ENCODE assay signal across 8 mouse cellular contexts in the genomic region with DNA sequence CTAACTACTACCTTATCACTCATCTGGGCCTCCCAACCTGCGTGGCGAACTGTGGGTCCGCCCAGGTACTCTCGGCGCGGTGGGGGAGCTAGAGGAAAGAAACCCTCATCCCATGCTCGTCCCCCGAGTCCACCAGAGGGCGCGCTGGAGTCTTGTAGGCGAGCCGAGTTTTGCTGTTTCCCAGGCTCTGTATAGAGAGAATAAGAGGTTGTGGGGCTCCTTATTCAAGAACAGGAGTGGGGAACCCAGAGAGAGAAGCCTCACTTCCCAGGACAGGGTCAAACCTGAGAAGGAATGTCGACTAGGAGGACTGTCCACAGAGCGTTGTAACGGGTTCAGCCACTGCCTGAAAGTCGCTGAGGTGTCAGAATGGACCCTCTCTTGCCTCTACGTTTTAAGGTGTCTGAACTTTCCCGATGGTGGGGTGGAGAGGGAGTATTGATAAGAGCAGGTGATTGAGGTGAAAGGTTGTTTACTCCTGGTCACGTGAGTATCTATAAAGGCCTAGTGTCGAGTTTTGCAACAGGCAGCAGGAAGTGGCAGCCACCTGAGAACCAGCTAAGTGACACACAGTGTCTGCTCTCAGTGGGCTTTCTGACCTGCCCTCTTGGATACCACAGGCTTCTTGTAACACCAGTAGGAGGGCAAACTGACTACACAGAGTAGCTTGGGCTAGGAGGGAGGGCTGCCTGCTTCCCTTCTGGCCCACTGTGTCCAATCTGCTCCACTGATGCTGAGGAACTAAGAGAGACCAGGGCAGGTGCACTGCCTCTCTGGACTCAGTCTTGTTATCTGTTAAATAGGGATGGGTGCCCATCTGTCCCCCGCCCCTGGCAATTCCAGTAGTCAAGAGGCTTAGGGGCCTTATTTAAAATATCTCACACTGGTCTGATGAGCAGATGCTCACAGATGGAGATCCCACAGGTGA. TPM values are rescaled to one million over a fixed set of nuclear protein-coding genes. Genes with fewer than 3 reads are reported as not detected.
DNase-seq lines count a peak whose midpoint lies in the region; ATAC-seq and TF ChIP-seq lines count a peak whose summit lies in the region.

A gene (minus strand): TSS at position 103 of the 928 bp plus-strand sequence.

- peaks cover 38% of the 10 kb centered on the region for H3K79me2 ChIP-seq in C2C12 (ENCODE audit: control insufficient read depth, insufficient read depth)

- peaks cover 28% of the 10 kb centered on the region for H3K36me3 ChIP-seq in C2C12 (ENCODE audit: control insufficient read depth, insufficient read depth)
- peaks cover 27% of the 10 kb centered on the region for H3K36me3 ChIP-seq in erythroblast, embryonic 14.5 days (ENCODE audit: control insufficient read depth)
- peaks cover 11% of the 10 kb centered on the region; the same call in 1 of the 2 replicates for H3K36me3 ChIP-seq in heart, embryonic 13.5 days
- H3K36me3 ChIP-seq in liver, embryonic 12.5 days = peaks cover 19% of the 10 kb centered on the region
- H3K36me3 ChIP-seq in stomach, embryonic 14.5 days (ENCODE audit: control insufficient read depth, insufficient read depth, low read length) = peaks cover 7% of the 10 kb centered on the region; the same call in 1 of the 2 replicates

- peak within 1 kb of the TSS; percentile 83 for H3K27ac ChIP-seq in bone marrow macrophage, adult 2 months (ENCODE audit: insufficient read depth, low read depth, low read length)
- H3K27ac ChIP-seq in heart, embryonic 13.5 days (replicated peaks) = peak within 1 kb of the TSS; percentile 91
- peak within 1 kb of the TSS; percentile 94 for H3K27ac ChIP-seq in liver, embryonic 12.5 days
- H3K27ac ChIP-seq in stomach, embryonic 14.5 days (ENCODE audit: low read length) = peak within 1 kb of the TSS; percentile 94

- H3K4me2 ChIP-seq in heart, embryonic 13.5 days = peak within 1 kb of the TSS; percentile 91
- H3K4me2 ChIP-seq in liver, embryonic 12.5 days = peak within 1 kb of the TSS; percentile 93
- H3K4me2 ChIP-seq in stomach, embryonic 14.5 days (replicated peaks; ENCODE audit: low read depth, low read length) = peak within 1 kb of the TSS; percentile 98

- peaks cover 52% of the 10 kb centered on the region for H3K4me1 ChIP-seq in bone marrow macrophage, adult 2 months (ENCODE audit: control insufficient read depth, insufficient read depth, low read length)
- peaks cover 52% of the 10 kb centered on the region for H3K4me1 ChIP-seq in erythroblast, embryonic 14.5 days (ENCODE audit: control insufficient read depth)
- H3K4me1 ChIP-seq in heart, embryonic 13.5 days = peaks cover 68% of the 10 kb centered on the region
- peaks cover 63% of the 10 kb centered on the region for H3K4me1 ChIP-seq in liver, embryonic 12.5 days
- H3K4me1 ChIP-seq in stomach, embryonic 14.5 days (ENCODE audit: control insufficient read depth, insufficient read depth, low read length) = peaks cover 31% of the 10 kb centered on the region

- no peak for TF ChIP-seq POLR2A in bone marrow macrophage, adult 2 months (IDR thresholded peaks at IDR 0.05; ENCODE audit: borderline replicate concordance, low read depth, low read length)

- WGBS in heart, embryonic 13.5 days = 10% methylated on average over 21 of the region's 21 CpGs
- WGBS in liver, embryonic 12.5 days (ENCODE audit: insufficient replicate concordance) = 9% methylated on average over 21 of the region's 21 CpGs
- 9% methylated on average over 21 of the region's 21 CpGs for WGBS in stomach, embryonic 14.5 days

- peak; percentile 98 for DNase-seq in kidney, postnatal 10 days
- DNase-seq in natural killer cell, adult 2 months (ENCODE audit: low spot score in 2 of 2) = peak; percentile 90 to 93

- peak; percentile 85 for TF ChIP-seq CTCF in C2C12 (IDR thresholded peaks at IDR 0.05; ENCODE audit: control insufficient read depth, insufficient read depth, insufficient read length)
- TF ChIP-seq CTCF in bone marrow macrophage, adult 2 months (IDR thresholded peaks at IDR 0.05; ENCODE audit: low read depth, low read length) = peak; percentile 96

- ATAC-seq in heart, embryonic 13.5 days (ENCODE audit: extremely low read depth, insufficient number of reproducible peaks, low FRiP score, low TSS enrichment) = peak; percentile 32; the same call in 1 of the 2 replicates
- peak; percentile 44 for ATAC-seq in liver, embryonic 12.5 days
- ATAC-seq in stomach, embryonic 14.5 days (ENCODE audit: insufficient number of reproducible peaks, insufficient read depth, low FRiP score, low read depth) = peak; percentile 38

- peaks cover 16% of the 10 kb centered on the region for H3K9me3 ChIP-seq in erythroblast, embryonic 14.5 days (ENCODE audit: control insufficient read depth, low read length)
- no peaks in the 10 kb centered on the region for H3K9me3 ChIP-seq in heart, embryonic 13.5 days
- H3K9me3 ChIP-seq in liver, embryonic 12.5 days (replicated peaks) = no peaks in the 10 kb centered on the region
- no peaks in the 10 kb centered on the region for H3K9me3 ChIP-seq in stomach, embryonic 14.5 days (ENCODE audit: control insufficient read depth, low read depth, low read length)

- H3K79me3 ChIP-seq in C2C12 (ENCODE audit: low read depth) = peaks cover 34% of the 10 kb centered on the region

- H3K9ac ChIP-seq in heart, embryonic 13.5 days = peak within 1 kb of the TSS; percentile 84
- H3K9ac ChIP-seq in liver, embryonic 12.5 days = peak within 1 kb of the TSS; percentile 82
- peak within 1 kb of the TSS; percentile 83 for H3K9ac ChIP-seq in stomach, embryonic 14.5 days (replicated peaks; ENCODE audit: low read depth, low read length)

- H3ac ChIP-seq in C2C12 (ENCODE audit: control insufficient read depth, insufficient read length, low read depth) = peak within 1 kb of the TSS; percentile 80

- H3K27me3 ChIP-seq in C2C12 (ENCODE audit: control insufficient read depth, insufficient read depth, insufficient read length) = no peaks in the 10 kb centered on the region
- peaks cover 93% of the 10 kb centered on the region for H3K27me3 ChIP-seq in erythroblast, embryonic 14.5 days (ENCODE audit: control insufficient read depth)
- H3K27me3 ChIP-seq in heart, embryonic 13.5 days (replicated peaks) = peaks cover 33% of the 10 kb centered on the region
- peaks cover 88% of the 10 kb centered on the region for H3K27me3 ChIP-seq in liver, embryonic 12.5 days (replicated peaks)
- H3K27me3 ChIP-seq in stomach, embryonic 14.5 days (ENCODE audit: control insufficient read depth, insufficient read depth, low read length) = no peaks in the 10 kb centered on the region

- H3K4me3 ChIP-seq in C2C12 (ENCODE audit: insufficient read depth, poor library complexity, severe bottlenecking) = peak within 1 kb of the TSS; percentile 96
- peak within 1 kb of the TSS; percentile 84 for H3K4me3 ChIP-seq in bone marrow macrophage, adult 2 months (ENCODE audit: insufficient read depth, low read length)
- H3K4me3 ChIP-seq in erythroblast, embryonic 14.5 days (replicated peaks) = peak within 1 kb of the TSS; percentile 76
- peak within 1 kb of the TSS; percentile 62 for H3K4me3 ChIP-seq in heart, embryonic 13.5 days
- H3K4me3 ChIP-seq in liver, embryonic 12.5 days = peak within 1 kb of the TSS; percentile 76
- H3K4me3 ChIP-seq in stomach, embryonic 14.5 days (ENCODE audit: low read depth, low read length) = peak within 1 kb of the TSS; percentile 46

TF ChIP-seq in C2C12, 6 proteins besides CTCF, POLR2A, EP300 and RAD21:
- TF ChIP-seq FOSL1 (IDR thresholded peaks at IDR 0.05; ENCODE audit: insufficient read depth, low read length, poor library complexity, severe bottlenecking) (no peak), MAX (IDR thresholded peaks at IDR 0.05) (no peak)

RNA-seq across cellular contexts. Expression of the gene that starts here (rescaled TPM):
- polyA plus RNA-seq in C2C12 (2012; fragmentation: generic; extraction: Trizol) = 12.5 TPM
- 6.9 and 7.1 TPM in 2 replicates for polyA plus RNA-seq in bone marrow macrophage, adult 2 months (2012; ENCODE audit: insufficient read depth, insufficient read length, missing spikeins)
- 1.9 and 2.0 TPM in 2 replicates for polyA plus RNA-seq in erythroblast, embryonic 14.5 days (2012)
- 4.9 and 8.5 TPM in 2 replicates for polyA plus RNA-seq in heart, embryonic 13.5 days (2015; fragmentation: Nextera tagmentation; extraction: Ambion mirVana)
- polyA plus RNA-seq in liver, embryonic 12.5 days (2016; fragmentation: Nextera tagmentation; extraction: Ambion mirVana) = 8.6 and 9.8 TPM in 2 replicates
- polyA plus RNA-seq in stomach, embryonic 14.5 days (2014; fragmentation: Nextera tagmentation; extraction: Ambion mirVana) = 9.2 and 11.5 TPM in 2 replicates

Comparison
In these comparisons a context has a peak if more than half of its experiments do, and no peak if none do; other contexts are left out.
1. Peak in every context shown above with its lines: DNase-seq, ATAC-seq, H3K4me3 ChIP-seq and H3K27ac ChIP-seq.
2. H3K4me3 ChIP-seq: peak in every context shown above with its lines; median percentile 96 in C2C12; 84 in bone marrow macrophage, adult 2 months; 76 in erythroblast, embryonic 14.5 days; 76 in liver, embryonic 12.5 days; 62 in heart, embryonic 13.5 days; 46 in stomach, embryonic 14.5 days.